Mouse (Mus musculus) MEL (cell line): Measurements from ENCODE around the gene Arhgdib. TPM values are rescaled to one million over a fixed set of nuclear protein-coding genes. Genes with fewer than 3 reads are reported as not detected.

Source experiments
- DNase-seq: peaks from one replicate; pipeline ENCODE4 v3.0.0; 2011; ENCODE audit warnings: low read depth, low spot score
- H3K27ac ChIP-seq: 2 replicates; pipeline ENCODE4 v1.5.1; 2012; ENCODE audit warnings: low read depth, mild to moderate bottlenecking, control low read depth, low read length, moderate library complexity; ENCODE audit not compliant: control insufficient read depth
- H3K27me3 ChIP-seq, 2 experiments: fragments of 150-350 bp in 1 of 2; sonication (generic) in 1 of 2; 2 replicates each; pipeline ENCODE4 v1.6.1; 2012; ENCODE audit warnings: low read length in 2 of 2, mild to moderate bottlenecking in 2 of 2, improper control_type of control experiment in 1 of 2, moderate library complexity in 1 of 2; ENCODE audit not compliant: insufficient read depth in 2 of 2, control insufficient read depth in 1 of 2
- H3K36me3 ChIP-seq, 2 experiments: 2 replicates each; pipeline ENCODE4 v1.6.1; 2012 to 2014; ENCODE audit warnings: low read length in 2 of 2, improper control_type of control experiment in 1 of 2, inconsistent platforms in 1 of 2, mild to moderate bottlenecking in 1 of 2; ENCODE audit not compliant: insufficient read depth in 2 of 2, control insufficient read depth in 1 of 2
- H3K4me1 ChIP-seq, 2 experiments: fragments of 150-350 bp in 1 of 2; sonication (generic) in 1 of 2; 2 replicates each; pipeline ENCODE4 v1.6.1; 2012; ENCODE audit warnings: low read length in 2 of 2, improper control_type of control experiment in 1 of 2, mild to moderate bottlenecking in 1 of 2; ENCODE audit not compliant: insufficient read depth in 2 of 2, control insufficient read depth in 1 of 2
- H3K4me3 ChIP-seq, 2 experiments: fragments of 150-350 bp in 1 of 2; sonication (generic) in 1 of 2; 2 replicates each; pipeline ENCODE4 v1.5.1; 2012; ENCODE audit warnings: low read depth in 2 of 2, low read length in 2 of 2, mild to moderate bottlenecking in 2 of 2, moderate library complexity in 2 of 2, control low read depth in 1 of 2, improper control_type of control experiment in 1 of 2; ENCODE audit not compliant: control insufficient read depth in 1 of 2, insufficient read depth in 1 of 2
- H3K79me2 ChIP-seq: 2 replicates; pipeline ENCODE4 v1.6.1; 2012; ENCODE audit warnings: mild to moderate bottlenecking, low read length, moderate library complexity; ENCODE audit not compliant: control insufficient read depth, poor library complexity, insufficient read depth
- H3K9ac ChIP-seq: 2 replicates; pipeline ENCODE4 v1.6.1; 2012; ENCODE audit warnings: low read depth, mild to moderate bottlenecking, control low read depth, low read length, moderate library complexity; ENCODE audit not compliant: control insufficient read depth, poor library complexity, severe bottlenecking
- H3K9me3 ChIP-seq: fragments of 150-350 bp; sonication (generic); replicated peaks from 2 replicates; pipeline ENCODE4 v1.6.1; 2012; ENCODE audit warnings: mild to moderate bottlenecking, low read length, improper control_type of control experiment, moderate library complexity; ENCODE audit not compliant: insufficient read depth
- BHLHE40 ChIP-seq: IDR thresholded peaks from 2 replicates; pipeline ENCODE4 v1.6.1; 2012; ENCODE audit warnings: low read depth, mild to moderate bottlenecking, inconsistent platforms, low read length, improper control_type of control experiment, borderline replicate concordance
- CHD2 ChIP-seq: IDR thresholded peaks from 2 replicates; pipeline ENCODE4 v1.6.1; 2011; ENCODE audit warnings: low read length, improper control_type of control experiment
- ELF1 ChIP-seq: IDR thresholded peaks from 2 replicates; pipeline ENCODE4 v1.6.1; 2014; ENCODE audit warnings: low read depth, mild to moderate bottlenecking, inconsistent platforms, low read length, improper control_type of control experiment, moderate library complexity
- ETS1 ChIP-seq: IDR thresholded peaks from 2 replicates; pipeline ENCODE4 v1.6.1; 2012; ENCODE audit warnings: low read depth, mild to moderate bottlenecking, inconsistent platforms, low read length, improper control_type of control experiment, moderate library complexity
- GABPA ChIP-seq: IDR thresholded peaks from 2 replicates; pipeline ENCODE4 v1.6.1; 2012; ENCODE audit warnings: low read depth, mild to moderate bottlenecking, inconsistent platforms, low read length, improper control_type of control experiment, moderate library complexity
- GATA1 ChIP-seq: IDR thresholded peaks from 2 replicates; pipeline ENCODE4 v1.6.1; 2011; ENCODE audit warnings: low read depth, low read length, improper control_type of control experiment
- HCFC1 ChIP-seq: IDR thresholded peaks from 2 replicates; pipeline ENCODE4 v1.6.1; 2012; ENCODE audit warnings: low read depth, mild to moderate bottlenecking, inconsistent platforms, low read length, improper control_type of control experiment, moderate library complexity
- JUND ChIP-seq: IDR thresholded peaks from 2 replicates; pipeline ENCODE4 v1.6.1; 2011; ENCODE audit warnings: low read depth, mild to moderate bottlenecking, improper control_type of control experiment, low read length
- MAZ ChIP-seq: IDR thresholded peaks from 2 replicates; pipeline ENCODE4 v1.6.1; 2012; ENCODE audit warnings: low read depth, mild to moderate bottlenecking, inconsistent platforms, low read length, improper control_type of control experiment
- MEF2A ChIP-seq: IDR thresholded peaks from 2 replicates; pipeline ENCODE4 v1.6.1; 2014; ENCODE audit warnings: low read depth, mild to moderate bottlenecking, inconsistent platforms, low read length, improper control_type of control experiment; ENCODE audit not compliant: poor library complexity, insufficient replicate concordance, severe bottlenecking; ENCODE audit errors: extremely low read depth
- MXI1 ChIP-seq: IDR thresholded peaks from 2 replicates; pipeline ENCODE4 v1.6.1; 2011; ENCODE audit warnings: mild to moderate bottlenecking, low read depth, low read length, improper control_type of control experiment
- MYC ChIP-seq: IDR thresholded peaks from 2 replicates; pipeline ENCODE4 v1.6.1; 2011; ENCODE audit warnings: low read depth, mild to moderate bottlenecking, low read length, improper control_type of control experiment, moderate library complexity
- NELFE ChIP-seq: IDR thresholded peaks from 2 replicates; pipeline ENCODE4 v1.6.1; 2011; ENCODE audit warnings: low read depth, low read length, improper control_type of control experiment
- NRF1 ChIP-seq: IDR thresholded peaks from 2 replicates; pipeline ENCODE4 v1.6.1; 2014; ENCODE audit warnings: low read depth, mild to moderate bottlenecking, inconsistent platforms, low read length, improper control_type of control experiment, moderate library complexity; ENCODE audit not compliant: poor library complexity, insufficient read depth, severe bottlenecking
- POLR2A ChIP-seq, 2 experiments: IDR thresholded peaks; 2 replicates each; pipeline ENCODE4 v1.6.1; 2011 to 2012; ENCODE audit warnings: low read length in 2 of 2, mild to moderate bottlenecking in 2 of 2, control low read depth in 1 of 2, improper control_type of control experiment in 1 of 2, low read depth in 1 of 2, moderate library complexity in 1 of 2; ENCODE audit not compliant: control insufficient read depth in 1 of 2, insufficient read depth in 1 of 2, poor library complexity in 1 of 2
- POLR2AphosphoS5 ChIP-seq: IDR thresholded peaks from 2 replicates; pipeline ENCODE4 v1.6.1; 2012; ENCODE audit warnings: low read depth, borderline replicate concordance, mild to moderate bottlenecking, inconsistent platforms, low read length, moderate library complexity, mixed read lengths
- RAD21 ChIP-seq: IDR thresholded peaks from 2 replicates; pipeline ENCODE4 v1.6.1; 2011; ENCODE audit warnings: mild to moderate bottlenecking, low read depth, low read length, improper control_type of control experiment
- TAL1 ChIP-seq: IDR thresholded peaks from 2 replicates; pipeline ENCODE4 v1.6.1; 2012; ENCODE audit warnings: mild to moderate bottlenecking, inconsistent platforms, low read length, moderate library complexity, mixed read lengths
- UBTF ChIP-seq: IDR thresholded peaks from 2 replicates; pipeline ENCODE4 v1.6.1; 2012; ENCODE audit warnings: low read depth, mild to moderate bottlenecking, inconsistent platforms, low read length, improper control_type of control experiment, moderate library complexity, borderline replicate concordance; ENCODE audit not compliant: insufficient read depth
- USF1 ChIP-seq: IDR thresholded peaks from 2 replicates; pipeline ENCODE4 v1.6.1; 2014; ENCODE audit warnings: low read depth, mild to moderate bottlenecking, inconsistent platforms, low read length, improper control_type of control experiment, moderate library complexity
- USF2 ChIP-seq, 2 experiments: IDR thresholded peaks; 2 replicates each; pipeline ENCODE4 v1.6.1; 2011 to 2012; ENCODE audit warnings: improper control_type of control experiment in 2 of 2, low read length in 2 of 2, borderline replicate concordance in 1 of 2, inconsistent platforms in 1 of 2, low read depth in 1 of 2, mild to moderate bottlenecking in 1 of 2; ENCODE audit not compliant: insufficient read depth in 1 of 2
- ZKSCAN1 ChIP-seq: IDR thresholded peaks from 2 replicates; pipeline ENCODE4 v1.6.1; 2012; ENCODE audit warnings: low read depth, mild to moderate bottlenecking, inconsistent platforms, low read length, improper control_type of control experiment, moderate library complexity
- ZMIZ1 ChIP-seq: IDR thresholded peaks from 2 replicates; pipeline ENCODE4 v1.6.1; 2012; ENCODE audit warnings: low read depth, mild to moderate bottlenecking, inconsistent platforms, low read length, improper control_type of control experiment, moderate library complexity
- polyA plus RNA-seq, 2 experiments: library from polyadenylated mRNA; stranded (reverse) in 1 of 2; unstranded in 1 of 2; fragments of >175 nt in 1 of 2; fragments of >200 nt in 1 of 2; gene quantifications; 2 replicates each; pipeline versions ENCODE4 v1.2.1 to v1.2.4; 2012; ENCODE audit warnings: low replicate concordance in 2 of 2, low read depth in 1 of 2; ENCODE audit not compliant: insufficient read length in 2 of 2, insufficient read depth in 1 of 2, missing spikeins in 1 of 2
- total RNA-seq: library from RNA; depleted of rRNA; stranded (reverse); fragments of 300-350 nt; gene quantifications from 2 replicates; pipeline ENCODE4 v1.2.3, GENCODE M21; 2012

Gene Arhgdib
- total and polyA plus RNA-seq, 3 experiments, result 102 to 408 (median 346) TPM

GRCm38 (mm10) chr6:136954192-136954591 is 12.5 kb upstream of the Arhgdib start:
- Histone ChIP-seq H3K36me3 (peaks cover 0 to 10% of the 10 kb centered on the region in 2 experiments; a peak in 2 of 4 replicates), H3K4me1 (peaks cover 2 to 12% of the 10 kb centered on the region in 2 experiments; a peak in 3 of 4 replicates), H3K27me3 (peaks cover 0 to 2% of the 10 kb centered on the region in 2 experiments; a peak in 1 of 4 replicates), H3K9ac (no peak overlapping the region), H3K79me2 (no peaks in the 10 kb centered on the region), H3K4me3 (no peak overlapping the region), H3K27ac (no peak overlapping the region), H3K9me3 (no peaks in the 10 kb centered on the region)
- DNase-seq, result no peak
- TF ChIP-seq HCFC1 (no peak), USF2 (IDR thresholded peaks at IDR 0.05; ENCODE audit: borderline replicate concordance in 1 of 2, insufficient read depth in 1 of 2, low read depth in 1 of 2, low read length in 2 of 2) (no peak), ZKSCAN1 (no peak), ELF1 (no peak), ETS1 (no peak), CHD2 (no peak), GATA1 (no peak), ZMIZ1 (no peak), GABPA (no peak), NELFE (no peak)

GRCm38 (mm10) chr6:136952930-136953329 is 11.2 kb upstream of the Arhgdib start:
- H3K9ac ChIP-seq, result no peak overlapping the region
- H3K27me3 ChIP-seq, result peaks cover 0 to 2% of the 10 kb centered on the region in 2 experiments; a peak in 1 of 4 replicates
- H3K4me1 ChIP-seq, result peaks cover 2 to 12% of the 10 kb centered on the region in 2 experiments; a peak in 3 of 4 replicates
- peaks cover 0 to 10% of the 10 kb centered on the region in 2 experiments; a peak in 2 of 4 replicates for H3K36me3 ChIP-seq
- H3K9me3 ChIP-seq, result no peaks in the 10 kb centered on the region
- TF ChIP-seq RAD21 (no peak), ZMIZ1 (no peak), ETS1 (no peak), HCFC1 (no peak)
- H3K27ac ChIP-seq, result no peak overlapping the region
- no peak overlapping the region for H3K4me3 ChIP-seq
- no peak for DNase-seq
- no peaks in the 10 kb centered on the region for H3K79me2 ChIP-seq

GRCm38 (mm10) chr6:136950171-136950570 is 8.5 kb upstream of the Arhgdib start:
- Histone ChIP-seq H3K79me2 (no peaks in the 10 kb centered on the region), H3K4me3 (no peak overlapping the region), H3K9me3 (no peaks in the 10 kb centered on the region), H3K27me3 (no peaks in the 10 kb centered on the region), H3K27ac (no peak overlapping the region), H3K4me1 (peaks cover 2 to 10% of the 10 kb centered on the region in 2 experiments; a peak in 3 of 4 replicates), H3K36me3 (peaks cover 0 to 9% of the 10 kb centered on the region in 2 experiments; a peak in 2 of 4 replicates), H3K9ac (no peak overlapping the region)
- DNase-seq, result no peak
- TF ChIP-seq NRF1 (no peak), POLR2AphosphoS5 (no peak), BHLHE40 (no peak), POLR2A (IDR thresholded peaks at IDR 0.05; ENCODE audit: control insufficient read depth in 1 of 2, insufficient read depth in 1 of 2, low read depth in 1 of 2, low read length in 2 of 2, poor library complexity in 1 of 2) (no peak), MXI1 (no peak), MAZ (no peak), UBTF (no peak), ZKSCAN1 (no peak), GABPA (no peak), ETS1 (no peak), NELFE (no peak), USF1 (no peak), JUND (no peak), MEF2A (no peak), TAL1 (no peak), MYC (no peak), HCFC1 (no peak)
